Mouse (Mus musculus): ENCODE data around the gene Nfib. TPM values are rescaled to one million over a fixed set of nuclear protein-coding genes. Genes with fewer than 3 reads are reported as not detected.

The Nfib gene
- polyA plus RNA-seq, 1 experiment from 2014 or later = 13.5 TPM

- Histone ChIP-seq H3K27ac (ENCODE audit: low read depth, low read length) (no peak overlapping the region), H3K36me3 (ENCODE audit: control insufficient read depth, insufficient read depth) (no peaks in the 10 kb centered on the region), H3K9ac (ENCODE audit: low read depth, low read length) (no peak overlapping the region), H3K9me3 (ENCODE audit: control insufficient read depth) (no peaks in the 10 kb centered on the region), H3K4me1 (replicated peaks; ENCODE audit: control insufficient read depth, insufficient read depth, low read length) (no peaks in the 10 kb centered on the region; the same call in 1 of the 2 replicates), H3K27me3 (replicated peaks; ENCODE audit: control insufficient read depth, insufficient read depth, low read length) (no peaks in the 10 kb centered on the region), H3K4me3 (ENCODE audit: low read depth, low read length) (no peak overlapping the region), H3K4me2 (replicated peaks; ENCODE audit: low read depth) (no peak overlapping the region)
- WGBS = 90% methylated on average over 4 of the region's 4 CpGs
- TF ChIP-seq CTCF (IDR thresholded peaks at IDR 0.05; ENCODE audit: low read depth) = no peak
- ATAC-seq = no peak
Observed at GRCm38 (mm10) chr4:82607266-82607665, 98.3 kb downstream of the Nfib start.

DNA sequence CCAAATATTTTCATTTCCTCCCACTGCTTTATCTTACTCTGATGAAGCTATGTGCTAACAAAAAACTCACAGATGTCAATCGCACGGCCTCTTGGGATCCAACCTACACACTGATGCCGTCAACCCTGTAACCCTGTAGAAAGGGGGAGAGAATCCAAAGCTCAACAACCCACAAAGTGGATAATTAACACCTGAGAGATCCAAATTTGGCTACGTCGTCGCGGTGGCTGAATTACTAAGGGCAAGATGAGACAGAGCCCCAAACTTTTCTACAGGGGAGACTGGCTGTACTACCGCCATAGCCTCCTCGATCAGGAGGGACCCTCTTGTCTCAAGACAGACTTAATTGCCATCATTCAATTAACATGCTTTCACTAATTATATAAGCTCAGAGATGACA, 99.2 kb downstream of the Nfib start:
- no peak for ATAC-seq
- no peak for TF ChIP-seq CTCF (IDR thresholded peaks at IDR 0.05; ENCODE audit: low read depth)
- H3K9me3 ChIP-seq (ENCODE audit: control insufficient read depth) = no peaks in the 10 kb centered on the region
- WGBS = 90% methylated on average over 9 of the region's 9 CpGs
- H3K27ac ChIP-seq (ENCODE audit: low read depth, low read length) = no peak overlapping the region
- H3K27me3 ChIP-seq (replicated peaks; ENCODE audit: control insufficient read depth, insufficient read depth, low read length) = no peaks in the 10 kb centered on the region
- no peak overlapping the region for H3K4me3 ChIP-seq (ENCODE audit: low read depth, low read length)
- H3K36me3 ChIP-seq (ENCODE audit: control insufficient read depth, insufficient read depth) = no peaks in the 10 kb centered on the region
- no peak overlapping the region for H3K9ac ChIP-seq (ENCODE audit: low read depth, low read length)
- H3K4me2 ChIP-seq (replicated peaks; ENCODE audit: low read depth) = no peak overlapping the region
- H3K4me1 ChIP-seq (replicated peaks; ENCODE audit: control insufficient read depth, insufficient read depth, low read length) = no peaks in the 10 kb centered on the region; the same call in 1 of the 2 replicates

GRCm38 (mm10) chr4:82605034-82605784, 100.3 kb downstream of the Nfib start:
- H3K36me3 ChIP-seq (ENCODE audit: control insufficient read depth, insufficient read depth) = no peaks in the 10 kb centered on the region
- H3K27ac ChIP-seq (ENCODE audit: low read depth, low read length) = no peak overlapping the region

GRCm38 (mm10) chr4:82604501-82604900, 101.0 kb downstream of the Nfib start:
- no peak for ATAC-seq
- H3K4me2 ChIP-seq (replicated peaks; ENCODE audit: low read depth) = peak overlapping the region; percentile 21

More at GRCm38 (mm10) chr4:82605034-82605784, 100.3 kb downstream of the Nfib start:
- Histone ChIP-seq H3K27me3 (replicated peaks; ENCODE audit: control insufficient read depth, insufficient read depth, low read length) (no peaks in the 10 kb centered on the region), H3K9me3 (ENCODE audit: control insufficient read depth) (0 out of 2 replicates have a peak, but pooled peaks cover 2% of the 10 kb centered on the region), H3K4me1 (replicated peaks; ENCODE audit: control insufficient read depth, insufficient read depth, low read length) (no peaks in the 10 kb centered on the region; the same call in 1 of the 2 replicates), H3K9ac (ENCODE audit: low read depth, low read length) (no peak overlapping the region), H3K4me2 (replicated peaks; ENCODE audit: low read depth) (peak overlapping the region; percentile 21), H3K4me3 (ENCODE audit: low read depth, low read length) (no peak overlapping the region)
- 66% methylated on average over 14 of the region's 14 CpGs for WGBS
- no peak for ATAC-seq
- TF ChIP-seq CTCF (IDR thresholded peaks at IDR 0.05; ENCODE audit: low read depth) = no peak

GRCm38 (mm10) chr4:82600636-82601035, 104.9 kb downstream of the Nfib start:
- no peak overlapping the region for H3K4me2 ChIP-seq (replicated peaks; ENCODE audit: low read depth)
- no peaks in the 10 kb centered on the region for H3K36me3 ChIP-seq (ENCODE audit: control insufficient read depth, insufficient read depth)
- WGBS = 71% methylated on average over 1 of the region's 1 CpGs
- no peaks in the 10 kb centered on the region for H3K27me3 ChIP-seq (replicated peaks; ENCODE audit: control insufficient read depth, insufficient read depth, low read length)
- H3K4me1 ChIP-seq (replicated peaks; ENCODE audit: control insufficient read depth, insufficient read depth, low read length) = no peaks in the 10 kb centered on the region; the same call in 1 of the 2 replicates
- no peak overlapping the region for H3K4me3 ChIP-seq (ENCODE audit: low read depth, low read length)
- no peak overlapping the region for H3K9ac ChIP-seq (ENCODE audit: low read depth, low read length)
- H3K27ac ChIP-seq (ENCODE audit: low read depth, low read length) = no peak overlapping the region
- 0 out of 2 replicates have a peak, but pooled peaks cover 2% of the 10 kb centered on the region for H3K9me3 ChIP-seq (ENCODE audit: control insufficient read depth)
- ATAC-seq = no peak
- no peak for TF ChIP-seq CTCF (IDR thresholded peaks at IDR 0.05; ENCODE audit: low read depth)

More at GRCm38 (mm10) chr4:82604501-82604900, 101.0 kb downstream of the Nfib start:
- H3K9me3 ChIP-seq (ENCODE audit: control insufficient read depth) = 0 out of 2 replicates have a peak, but pooled peaks cover 2% of the 10 kb centered on the region
- H3K9ac ChIP-seq (ENCODE audit: low read depth, low read length) = no peak overlapping the region
- H3K4me1 ChIP-seq (replicated peaks; ENCODE audit: control insufficient read depth, insufficient read depth, low read length) = no peaks in the 10 kb centered on the region; the same call in 1 of the 2 replicates
- no peak overlapping the region for H3K27ac ChIP-seq (ENCODE audit: low read depth, low read length)
- TF ChIP-seq CTCF (IDR thresholded peaks at IDR 0.05; ENCODE audit: low read depth) = no peak
- no peak overlapping the region for H3K4me3 ChIP-seq (ENCODE audit: low read depth, low read length)
- no peaks in the 10 kb centered on the region for H3K36me3 ChIP-seq (ENCODE audit: control insufficient read depth, insufficient read depth)
- no peaks in the 10 kb centered on the region for H3K27me3 ChIP-seq (replicated peaks; ENCODE audit: control insufficient read depth, insufficient read depth, low read length)
- 65% methylated on average over 4 of the region's 4 CpGs for WGBS

- 50% methylated on average over 4 of the region's 4 CpGs for WGBS
- Histone ChIP-seq H3K9me3 (ENCODE audit: control insufficient read depth) (0 out of 2 replicates have a peak, but pooled peaks cover 2% of the 10 kb centered on the region), H3K4me3 (ENCODE audit: low read depth, low read length) (no peak overlapping the region), H3K4me2 (replicated peaks; ENCODE audit: low read depth) (no peak overlapping the region), H3K27me3 (replicated peaks; ENCODE audit: control insufficient read depth, insufficient read depth, low read length) (no peaks in the 10 kb centered on the region), H3K36me3 (ENCODE audit: control insufficient read depth, insufficient read depth) (no peaks in the 10 kb centered on the region), H3K27ac (ENCODE audit: low read depth, low read length) (no peak overlapping the region), H3K9ac (ENCODE audit: low read depth, low read length) (no peak overlapping the region), H3K4me1 (replicated peaks; ENCODE audit: control insufficient read depth, insufficient read depth, low read length) (no peaks in the 10 kb centered on the region)
- no peak for ATAC-seq
- no peak for TF ChIP-seq CTCF (IDR thresholded peaks at IDR 0.05; ENCODE audit: low read depth)
Observed at GRCm38 (mm10) chr4:82598436-82598835, 107.1 kb downstream of the Nfib start.

Measured in intestine, postnatal 0 days (tissue).